Mouse (Mus musculus) cerebellum, adult 9-10 months (tissue): ENCODE data around the gene Zfp941.
"Not testable (repeated sequence)": the region's sequence is repeated elsewhere in the genome, so short reads cannot be mapped to it uniquely, and the experiment has no call there.

ENCODE experiments used
- DNase-seq: peaks from one replicate; pipeline ENCODE4 v3.0.0; 2022

Gene Zfp941

DNA sequence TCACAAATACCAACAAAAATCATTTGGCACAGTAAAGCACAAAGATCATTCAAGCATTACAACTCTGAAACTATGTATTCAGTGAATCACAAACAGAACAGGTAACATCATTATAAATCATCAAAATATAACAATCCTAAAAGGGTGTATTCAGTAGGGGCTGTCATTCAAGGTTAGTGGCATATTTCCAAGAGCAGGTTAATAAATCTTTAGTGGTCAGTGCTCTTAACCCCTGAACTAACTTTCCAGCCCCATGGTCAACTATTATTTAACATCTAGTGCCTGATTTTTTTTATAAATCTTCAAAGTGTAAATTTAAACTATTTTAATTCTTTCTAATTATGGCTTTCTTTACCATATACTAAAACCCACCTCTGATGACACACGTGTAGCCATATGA is 56.6 kb downstream of the Zfp941 start:
- DNase-seq: not testable (repeated sequence)

DNA sequence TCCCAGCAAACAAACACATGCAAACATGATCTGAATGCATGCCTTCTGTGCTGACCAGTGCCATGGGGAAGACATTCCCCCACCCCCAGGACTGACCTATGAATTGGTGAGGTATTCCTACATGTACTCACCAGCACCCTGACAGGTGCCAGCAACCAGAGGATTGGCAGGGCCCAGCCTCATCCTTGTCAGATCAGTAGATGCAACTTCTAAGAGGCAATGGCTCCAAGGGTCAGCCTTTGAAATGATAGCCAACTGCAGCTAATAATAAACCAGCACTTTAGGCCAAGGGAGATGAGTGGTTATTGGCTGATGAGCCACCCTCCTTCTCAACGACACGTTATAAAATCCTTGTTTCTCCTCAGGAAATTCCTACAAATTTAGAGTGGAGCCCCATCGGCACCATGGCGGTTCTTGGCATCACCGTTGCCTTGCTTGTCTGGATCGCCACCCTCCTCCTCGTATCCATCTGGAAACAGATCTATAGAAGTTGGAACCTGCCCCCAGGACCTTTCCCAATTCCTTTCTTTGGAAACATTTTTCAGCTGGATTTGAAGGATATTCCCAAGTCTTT is 58.4 kb downstream of the Zfp941 start, which contains the start of gene Cyp2e1:
Gene Cyp2e1, plus strand, starts transcription at position 293 of the 574 bp plus-strand sequence.
- DNase-seq: no peak

DNA sequence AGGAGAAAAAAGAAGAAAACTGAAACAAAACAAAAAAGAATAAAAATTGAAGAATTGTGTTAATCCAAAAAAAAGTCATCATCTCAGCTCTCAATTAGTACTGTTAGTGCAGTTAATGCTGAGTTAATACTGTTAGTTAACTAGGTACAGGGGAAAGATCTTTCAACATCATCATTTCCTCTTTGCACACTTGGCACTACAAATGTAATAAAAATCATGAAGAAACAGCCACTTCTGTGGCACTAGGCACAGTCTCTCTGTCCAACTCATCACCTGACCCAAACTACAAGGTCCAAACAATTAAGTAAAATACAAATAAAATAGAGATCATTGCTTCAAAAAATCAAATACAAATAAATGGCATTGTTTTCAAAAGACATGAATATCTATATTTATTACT is 61.3 kb downstream of the Zfp941 start:
- no peak for DNase-seq
